Mouse (Mus musculus) urinary bladder, postnatal 0 days (tissue): ENCODE data around the gene Gm45337. TPM values are rescaled to one million over a fixed set of nuclear protein-coding genes. Genes with fewer than 3 reads are reported as not detected.

Experiments used
- polyA plus RNA-seq: library from polyadenylated mRNA; unstranded; fragments of >200 nt; fragmentation: Nextera tagmentation; extraction: Ambion mirVana; gene quantifications from 2 replicates; pipeline ENCODE4 v1.2.1, GENCODE M21; 2015

The Gm45337 gene
- not detected in 2 replicates for polyA plus RNA-seq

GRCm38 (mm10) chr7:142144507-142144906 lies at the start of gene Gm45337:
TSS of gene Gm45337 (minus strand) at chr7:142144607.

GRCm38 (mm10) chr7:142190289-142190688 lies 45.9 kb upstream of the Gm45337 start, which contains the start of gene Gm10153:
TSS of gene Gm10153 (minus strand) at chr7:142190389.

GRCm38 (mm10) chr7:142175905-142176304 lies 31.5 kb upstream of the Gm45337 start, which contains the start of gene Krtap5-2:
TSS of gene Krtap5-2 (minus strand) at chr7:142176005.

GRCm38 (mm10) chr7:142165639-142166038 lies 21.2 kb upstream of the Gm45337 start, which contains the start of gene Gm4553:
TSS of gene Gm4553 (minus strand) at chr7:142165739.

GRCm38 (mm10) chr7:142157013-142157412 lies 12.6 kb upstream of the Gm45337 start, which contains the start of gene Gm29735:
TSS of gene Gm29735 (minus strand) at chr7:142157113.

GRCm38 (mm10) chr7:142135934-142136333 lies 8.5 kb downstream of the Gm45337 start, which contains the start of gene Gm39115:
TSS of gene Gm39115 (minus strand) at chr7:142136034.

GRCm38 (mm10) chr7:142120629-142121028 lies 23.8 kb downstream of the Gm45337 start, which contains the start of gene Gm45618:
TSS of gene Gm45618 (minus strand) at chr7:142120729.

GRCm38 (mm10) chr7:142095183-142095931 lies 49.0 kb downstream of the Gm45337 start, which contains the start of gene Dusp8:
TSS of gene Dusp8 (minus strand) at chr7:142095843.

Other genes with a start within 250 kb of the Gm45337 start
- gene Tollip, start 226.1 kb downstream of the Gm45337 start, polyA plus RNA-seq: 32.2 and 36.2 TPM in 2 replicates
- 0.17 and 0.30 TPM in 2 replicates for gene Brsk2, start 194.9 kb downstream of the Gm45337 start, polyA plus RNA-seq
- gene Mob2, start 83.5 kb downstream of the Gm45337 start, polyA plus RNA-seq: 57.5 and 64.2 TPM in 2 replicates
- 3.4 and 6.9 TPM in 2 replicates for gene Dusp8, start 48.8 kb downstream of the Gm45337 start, polyA plus RNA-seq
- not detected in 2 replicates for gene Gm45618, start 23.9 kb downstream of the Gm45337 start, polyA plus RNA-seq
- gene Gm39115, start 8.6 kb downstream of the Gm45337 start, polyA plus RNA-seq: not detected in 2 replicates
- gene Gm29735, start 12.5 kb upstream of the Gm45337 start, polyA plus RNA-seq: not detected in 2 replicates
- not detected in 2 replicates for gene Gm4553, start 21.1 kb upstream of the Gm45337 start, polyA plus RNA-seq
- gene Krtap5-2, start 31.4 kb upstream of the Gm45337 start, polyA plus RNA-seq: not detected in 2 replicates
- not detected in 2 replicates for gene Gm10153, start 45.8 kb upstream of the Gm45337 start, polyA plus RNA-seq
- not detected in 2 replicates for gene Krtap5-3, start 56.8 kb upstream of the Gm45337 start, polyA plus RNA-seq
- not detected in 2 replicates for gene Gm7579, start 67.3 kb upstream of the Gm45337 start, polyA plus RNA-seq
- gene Krtap5-5, start 85.4 kb upstream of the Gm45337 start, polyA plus RNA-seq: not detected in 2 replicates
- gene Gm40460, start 96.5 kb upstream of the Gm45337 start, polyA plus RNA-seq: not detected in 2 replicates
- gene Gm2431, start 113.7 kb upstream of the Gm45337 start, polyA plus RNA-seq: not detected in 2 replicates
- gene Gm4559, start 129.8 kb upstream of the Gm45337 start, polyA plus RNA-seq: not detected in 2 replicates
- gene Krtap5-1, start 152.5 kb upstream of the Gm45337 start, polyA plus RNA-seq: not detected in 2 replicates
- gene Krtap5-4, start 158.9 kb upstream of the Gm45337 start, polyA plus RNA-seq: not detected in 2 replicates
- 41.4 and 42.9 TPM in 2 replicates for gene Ifitm10, start 229.1 kb upstream of the Gm45337 start, polyA plus RNA-seq
- not detected in 2 replicates for gene Gm49369, start 238.1 kb upstream of the Gm45337 start, polyA plus RNA-seq
- gene Ctsd, start 243.4 kb upstream of the Gm45337 start, polyA plus RNA-seq: 581 and 830 TPM in 2 replicates